Mouse (Mus musculus): Measurements from ENCODE around the gene Ran.

DNA sequence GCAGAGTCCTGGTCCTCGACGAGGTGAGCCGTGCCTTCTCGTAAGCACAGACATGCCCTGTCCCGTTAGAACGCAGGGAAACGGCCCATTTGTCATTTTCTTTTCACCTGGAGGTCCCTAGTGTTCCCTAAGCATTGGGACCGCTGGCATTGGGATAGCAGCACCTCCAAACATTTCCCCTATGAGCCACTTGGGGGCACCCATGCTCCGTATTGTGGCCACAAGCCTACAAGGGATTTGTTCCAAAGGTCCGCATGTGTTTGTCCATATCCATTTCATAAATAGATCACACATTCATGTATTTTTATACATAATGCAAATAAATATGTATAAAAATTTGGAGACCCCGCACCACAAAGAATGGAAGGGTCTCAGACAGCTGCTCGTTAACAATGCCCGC lies 41.7 kb downstream of the Ran start:
- TF ChIP-seq CTCF (IDR thresholded peaks at IDR 0.05; ENCODE audit: borderline replicate concordance, extremely low read depth, insufficient read depth, insufficient read length) (peak; percentile 91), POLR2A (IDR thresholded peaks at IDR 0.05; ENCODE audit: borderline replicate concordance, extremely low read depth, insufficient read depth, insufficient read length, poor library complexity, severe bottlenecking) (no peak)
